Mouse (Mus musculus): Measurements from ENCODE around the gene Smim15.

- TF ChIP-seq POLR2A (IDR thresholded peaks at IDR 0.05; ENCODE audit: borderline replicate concordance, control insufficient read depth, low read depth, low read length): no peak
- no peak for TF ChIP-seq CTCF (IDR thresholded peaks at IDR 0.05; ENCODE audit: control insufficient read depth, insufficient read depth, low read length)
Observed at GRCm38 (mm10) chr13:108007861-108008260, 36.4 kb upstream of the Smim15 start.

Measured in bone marrow, adult 2 months (tissue).